Mouse (Mus musculus): Measurements from ENCODE around the gene Cplx3.

Cplx3 gene

DNA sequence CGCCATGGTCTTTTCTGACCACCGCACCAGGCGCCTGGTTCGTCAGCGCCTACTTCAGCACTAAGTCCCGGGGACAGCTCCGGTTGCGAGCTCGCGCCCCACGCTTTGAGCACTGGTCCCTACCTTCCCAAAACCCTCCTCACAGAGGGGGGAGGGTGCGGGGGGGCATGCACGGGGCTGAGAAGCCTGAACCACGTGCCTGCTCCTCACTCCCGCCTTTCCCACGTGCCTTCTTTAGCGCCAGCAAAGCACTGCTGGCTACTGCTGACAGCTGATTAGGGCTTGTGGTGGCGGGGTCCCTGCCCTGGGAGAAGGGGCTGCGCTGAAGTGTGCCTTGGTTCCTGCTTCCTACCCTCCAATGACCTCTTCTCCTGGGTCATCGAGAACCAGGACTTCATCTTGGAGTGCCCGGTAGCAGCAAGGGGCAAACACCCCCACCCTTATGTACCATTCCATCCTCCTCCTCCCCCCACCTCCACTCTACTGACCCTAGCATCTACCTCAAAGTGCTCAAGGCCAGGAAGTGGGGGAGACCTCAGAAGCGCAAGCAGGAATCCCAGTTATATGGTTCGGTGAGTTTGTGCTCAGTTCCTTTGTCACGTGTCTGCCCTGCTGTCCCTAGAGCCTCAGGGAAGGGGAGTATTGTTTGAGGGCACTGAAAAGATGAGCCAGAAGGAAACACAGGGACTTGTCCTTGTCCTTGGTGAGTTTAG is at the start of gene Cplx3:
TSS of gene Cplx3 (minus strand) at position 143 of the 713 bp plus-strand sequence.
- DNase-seq: no peak

GRCm38 (mm10) chr9:57655749-57656148 is 49.7 kb upstream of the Cplx3 start:
- peak; percentile 91 to 93 for DNase-seq

- DNase-seq: no peak
These were observed 48.9 kb upstream of the Cplx3 start for GRCm38 (mm10) chr9:57654966-57655365.

- no peak for DNase-seq
These were observed 47.2 kb upstream of the Cplx3 start, which contains the start of gene Csk for GRCm38 (mm10) chr9:57653283-57653682. Gene Csk (minus strand): TSS chr9:57653631.

GRCm38 (mm10) chr9:57652855-57653254 is 46.8 kb upstream of the Cplx3 start:
- no peak for DNase-seq

DNA sequence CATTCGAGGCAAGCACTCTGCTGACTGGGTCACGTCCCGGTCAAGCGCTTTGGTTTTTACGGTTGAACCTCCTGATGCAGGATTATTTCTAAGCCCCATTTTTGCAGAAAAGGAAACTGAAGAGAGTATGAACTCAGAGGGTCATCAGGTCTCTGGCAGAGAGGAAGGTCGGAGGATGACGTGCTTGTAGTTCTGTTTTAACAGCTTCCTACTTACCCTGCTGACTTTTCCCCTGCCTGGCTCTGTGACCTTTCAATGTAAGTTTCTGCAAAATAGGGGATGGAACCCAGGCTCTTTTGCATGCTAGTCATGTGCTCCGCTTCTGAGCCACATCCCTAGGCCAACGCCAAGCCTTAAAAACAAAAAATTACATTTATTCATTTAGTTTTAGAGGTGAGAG is 46.3 kb upstream of the Cplx3 start:
- no peak for DNase-seq

DNA sequence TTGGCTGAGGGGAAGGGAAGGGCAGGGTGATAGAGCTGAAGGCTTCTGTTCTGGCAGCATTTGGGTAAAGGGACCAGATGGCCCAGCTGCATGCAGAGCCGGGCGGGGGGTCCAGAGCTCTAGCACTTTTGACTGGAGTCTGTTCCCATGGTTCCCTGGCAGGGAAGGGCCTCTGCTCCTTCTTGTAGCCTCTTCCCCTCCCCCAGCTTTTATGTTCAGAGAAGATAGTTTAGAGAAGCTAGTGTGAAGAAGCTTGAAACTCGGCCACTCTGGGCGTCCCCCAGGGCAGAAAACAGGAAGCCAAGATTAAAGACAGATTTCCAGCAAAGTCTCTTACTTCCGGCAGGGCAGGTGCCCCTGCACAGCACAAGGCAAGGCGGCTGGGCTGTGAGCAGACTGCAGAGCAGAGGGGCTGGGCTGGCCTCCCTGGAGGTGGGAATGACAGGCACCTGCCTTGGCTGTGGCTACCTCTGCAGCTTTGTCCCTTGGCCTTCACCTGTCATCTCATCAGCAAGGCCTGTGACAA is 44.8 kb upstream of the Cplx3 start:
- no peak for DNase-seq

DNA sequence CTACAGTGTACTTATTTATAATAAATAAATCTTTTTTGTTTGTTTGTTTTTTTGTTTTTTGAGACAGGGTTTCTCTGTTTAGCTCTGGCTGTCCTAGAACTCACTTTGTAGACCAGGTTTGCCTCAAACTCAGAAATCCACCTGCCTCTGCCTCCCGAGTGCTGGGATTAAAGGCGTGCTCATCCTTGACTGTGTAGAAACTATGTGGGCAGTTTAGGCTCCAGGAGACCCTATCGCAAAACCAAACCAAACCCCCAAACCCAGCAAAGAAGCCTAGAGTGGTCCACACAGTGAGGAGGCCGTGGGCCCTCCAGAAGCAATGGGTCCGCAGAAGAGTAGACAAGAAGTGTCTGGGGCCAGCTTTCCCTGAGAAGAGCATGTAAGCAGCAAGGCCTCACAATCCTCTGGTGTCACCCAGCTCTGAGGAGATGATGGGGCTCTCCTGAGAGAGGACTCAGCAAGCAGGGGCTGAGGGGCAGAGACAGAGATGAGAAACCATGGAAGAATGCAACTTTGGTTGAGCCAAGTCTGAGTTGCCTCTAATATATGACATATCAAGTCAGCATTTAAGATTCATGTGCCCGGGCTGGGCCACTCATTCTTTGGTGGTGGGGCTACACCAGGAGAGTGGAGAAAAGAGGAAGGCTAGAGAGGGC is 44.2 kb upstream of the Cplx3 start:
- no peak for DNase-seq

- DNase-seq: no peak
These were observed 41.4 kb upstream of the Cplx3 start for GRCm38 (mm10) chr9:57647286-57648108.

GRCm38 (mm10) chr9:57646551-57647103 is 40.5 kb upstream of the Cplx3 start:
- peak; percentile 48 to 50 for DNase-seq

GRCm38 (mm10) chr9:57644944-57645893 is 39.1 kb upstream of the Cplx3 start:
- peak; percentile 90 to 91 for DNase-seq

- no peak for DNase-seq
These were observed 38.4 kb upstream of the Cplx3 start for GRCm38 (mm10) chr9:57644442-57644943.

DNA sequence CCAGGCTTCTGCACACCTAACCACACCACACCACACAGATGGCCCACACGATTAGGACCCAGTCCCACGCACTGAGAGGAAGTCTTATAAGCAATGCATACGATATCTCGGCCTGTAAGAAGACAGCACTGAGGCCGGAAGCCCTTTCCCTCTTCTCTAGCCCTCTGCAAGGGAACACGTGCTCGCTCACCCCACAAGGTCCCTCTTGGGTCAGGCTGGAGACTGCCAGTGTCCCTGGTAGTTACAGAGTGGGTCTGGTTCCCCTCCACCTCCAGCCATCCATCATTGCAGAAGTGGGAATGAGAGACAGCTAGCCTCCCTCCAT is 37.7 kb upstream of the Cplx3 start:
- DNase-seq: peak in 1 of 2 experiments; percentile 44

- no peak for DNase-seq
These were observed 37.2 kb upstream of the Cplx3 start for GRCm38 (mm10) chr9:57643169-57643855.

DNA sequence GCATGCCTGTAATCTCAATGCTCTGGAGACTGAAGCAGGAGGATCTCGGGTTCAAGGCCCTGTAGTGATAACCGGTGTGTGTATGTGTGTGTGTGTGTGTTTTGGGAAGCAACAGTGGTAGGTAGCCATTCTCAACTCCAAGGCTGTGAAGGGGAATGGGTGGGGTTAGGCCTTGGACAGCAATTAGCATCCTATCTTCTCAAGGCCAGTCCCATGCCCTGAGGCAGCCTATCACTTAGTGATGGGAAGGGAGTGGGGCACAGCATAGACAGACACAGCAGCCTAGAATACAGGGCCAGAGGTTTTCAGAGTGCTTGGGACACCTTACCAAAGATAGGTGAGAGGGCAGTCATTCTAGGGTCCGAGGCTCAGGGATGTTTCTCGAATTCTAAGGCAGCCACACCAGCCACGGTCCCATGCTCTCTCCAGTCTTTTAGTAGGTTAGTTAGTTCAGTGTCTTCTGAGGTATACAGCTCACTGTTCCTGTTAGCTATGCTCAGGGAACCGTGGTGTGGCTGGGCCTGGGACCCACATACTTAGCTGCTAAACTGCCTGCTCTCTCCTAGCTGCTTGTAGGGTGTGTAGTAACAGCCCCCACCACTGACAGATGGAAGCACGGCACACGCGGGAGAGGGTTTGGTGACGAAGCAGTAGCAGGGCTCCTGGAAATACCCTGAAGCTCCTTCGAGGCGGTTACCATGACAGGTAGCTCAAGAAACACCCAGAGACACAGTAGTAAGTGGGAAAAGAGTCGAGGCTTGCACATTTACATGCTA is 35.9 kb upstream of the Cplx3 start:
- DNase-seq: peak in 1 of 2 experiments; percentile 2

DNA sequence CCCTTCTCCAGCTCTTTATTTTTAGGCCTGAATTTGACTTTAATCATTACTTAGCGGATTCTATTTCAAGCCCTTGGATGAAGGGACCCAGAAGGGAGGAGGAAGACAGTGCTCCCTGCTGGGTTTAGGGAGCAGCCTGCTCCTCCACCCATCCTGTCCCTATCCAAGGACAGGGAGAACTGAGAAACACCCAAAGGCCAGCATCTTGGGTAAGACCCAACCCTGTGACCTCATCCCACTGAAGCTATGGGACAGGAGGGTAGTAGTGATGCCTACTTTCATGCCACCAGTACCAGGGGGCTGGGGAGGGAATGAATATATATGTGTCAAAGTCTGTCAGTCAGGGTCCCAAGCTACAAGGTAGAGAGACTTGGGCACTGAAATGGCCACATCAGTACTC is 34.9 kb upstream of the Cplx3 start:
- peak; percentile 19 to 46 for DNase-seq

DNA sequence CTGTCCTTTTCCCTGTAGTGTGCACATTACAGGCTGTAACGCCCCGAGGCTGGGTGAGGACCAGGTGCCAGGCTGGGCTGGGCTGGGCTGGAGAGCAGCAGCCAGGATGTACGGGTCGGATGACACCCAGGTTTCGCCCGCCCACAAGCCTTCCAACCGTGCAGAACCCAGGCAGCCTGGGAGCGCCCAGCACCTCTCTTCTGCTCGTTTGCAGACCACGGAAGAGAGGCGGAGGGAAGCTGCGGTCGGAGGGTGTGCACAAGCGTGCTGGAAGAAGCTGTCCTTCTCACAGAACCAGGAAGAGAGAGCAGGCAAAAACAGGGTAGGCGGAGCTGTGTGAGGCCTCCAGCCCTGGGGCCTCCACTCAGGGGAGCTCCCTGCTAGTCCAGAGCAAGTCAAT is 34.3 kb upstream of the Cplx3 start:
- DNase-seq: peak; percentile 86 to 87

DNA sequence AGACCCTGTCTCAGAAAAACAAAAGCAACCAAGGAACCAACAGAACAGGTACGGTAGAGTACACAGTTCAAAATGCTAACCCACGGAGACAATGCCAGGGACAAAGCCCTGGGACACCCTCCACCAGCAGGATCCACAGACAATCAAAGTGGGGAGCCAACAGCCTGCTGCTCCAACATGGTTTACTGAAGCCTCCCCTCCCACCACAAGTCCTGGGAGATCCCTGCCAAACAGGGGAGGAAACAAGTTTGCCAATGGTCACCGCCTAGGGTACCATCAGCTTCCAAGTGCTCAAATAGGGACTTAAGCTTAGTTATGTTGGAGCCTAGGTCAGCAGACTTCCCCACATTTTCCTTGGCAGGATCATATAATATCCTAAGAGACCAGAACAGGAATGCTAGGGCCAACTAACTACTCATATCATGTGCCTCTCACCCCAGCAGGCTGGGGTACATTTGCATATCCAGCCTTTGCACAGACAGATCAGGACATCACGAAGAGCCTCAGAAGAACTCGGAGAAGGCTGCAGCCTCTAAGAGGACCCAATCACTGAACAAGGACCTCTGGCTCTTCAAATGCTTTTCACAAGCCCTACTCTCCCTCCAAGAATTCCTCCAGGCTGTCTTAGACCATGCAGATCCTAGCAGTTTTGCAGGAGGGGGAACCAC is 33.7 kb upstream of the Cplx3 start:
- peak in 1 of 2 experiments; percentile 11 for DNase-seq

GRCm38 (mm10) chr9:57638651-57639459 is 32.8 kb upstream of the Cplx3 start:
- peak; percentile 86 to 90 for DNase-seq

All from lung, adult 18-20 months (tissue).